Mouse (Mus musculus) erythroblast, embryonic 14.5 days (primary cell): Measurements from ENCODE around the gene Hypk.

Source experiments
- GATA1 ChIP-seq: IDR thresholded peaks from 2 replicates; pipeline ENCODE4 v1.6.1; 2012; ENCODE audit warnings: low read length, inconsistent platforms, mixed read lengths
- TAL1 ChIP-seq: IDR thresholded peaks from 3 replicates; pipeline ENCODE4 v1.6.1; 2012; ENCODE audit warnings: low read length, inconsistent platforms, mixed read lengths

- TF ChIP-seq TAL1 (no peak), GATA1 (no peak)
Measured at GRCm38 (mm10) chr2:121415591-121415990, 37.5 kb upstream of the Hypk start.
